Mouse (Mus musculus) thymus, postnatal 14 days (tissue): ENCODE measurements around the gene 2810004N23Rik.
"Not testable (repeated sequence)": the region's sequence is repeated elsewhere in the genome, so short reads cannot be mapped to it uniquely, and the experiment has no call there.

Source experiments
- DNase-seq: peaks from one replicate; pipeline ENCODE4 v3.0.0; 2021

The 2810004N23Rik gene

GRCm38 (mm10) chr8:124863729-124864128 is 809 bp upstream of the 2810004N23Rik start:
- peak; percentile 33 for DNase-seq

- DNase-seq, result no peak
Observed at GRCm38 (mm10) chr8:124863163-124863677, 300 bp upstream of the 2810004N23Rik start.

- DNase-seq, result no peak
Observed at GRCm38 (mm10) chr8:124860188-124860587, 2.7 kb downstream of the 2810004N23Rik start.

DNA sequence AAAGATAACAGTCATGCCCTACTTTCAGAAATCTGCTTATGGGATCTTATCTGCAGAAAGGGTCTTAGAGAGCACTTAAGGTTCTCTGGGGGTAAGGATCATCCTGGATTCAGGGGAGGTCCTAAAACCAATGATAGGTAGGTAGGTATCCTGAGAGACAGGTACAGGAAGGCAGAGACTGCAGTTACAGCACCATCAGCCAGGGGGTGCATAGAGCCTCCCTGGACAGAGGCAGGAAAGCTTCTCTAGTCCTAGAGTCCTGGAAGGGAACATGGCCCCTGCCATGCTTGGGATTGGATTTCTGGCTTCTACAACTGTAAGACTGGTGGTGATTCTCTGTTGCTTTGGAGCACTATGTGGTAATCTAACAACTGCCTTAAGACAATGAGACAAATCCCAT is 3.5 kb downstream of the 2810004N23Rik start:
- peak; percentile 56 for DNase-seq

DNA sequence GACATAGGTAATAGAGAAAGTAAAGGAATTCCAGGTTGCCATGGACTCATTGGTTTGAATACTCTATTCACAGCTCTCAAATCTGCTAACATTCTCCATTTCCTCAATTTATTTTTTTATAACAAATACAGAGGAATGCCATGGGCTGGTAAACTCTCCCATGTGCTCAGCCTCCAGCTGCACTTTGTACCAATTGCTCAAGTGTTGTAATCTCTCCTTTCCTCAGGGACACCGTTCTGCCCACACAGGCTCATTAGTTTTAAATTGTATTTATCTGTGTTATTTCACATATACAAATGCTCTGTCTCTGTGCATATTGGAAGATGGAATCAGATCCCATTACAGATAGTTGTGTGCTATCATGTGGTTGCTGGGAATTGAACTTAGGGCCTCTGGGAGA is 9.4 kb downstream of the 2810004N23Rik start:
- DNase-seq, result no peak

- no peak for DNase-seq
Observed at GRCm38 (mm10) chr8:124845573-124845972, 17.3 kb downstream of the 2810004N23Rik start.

DNA sequence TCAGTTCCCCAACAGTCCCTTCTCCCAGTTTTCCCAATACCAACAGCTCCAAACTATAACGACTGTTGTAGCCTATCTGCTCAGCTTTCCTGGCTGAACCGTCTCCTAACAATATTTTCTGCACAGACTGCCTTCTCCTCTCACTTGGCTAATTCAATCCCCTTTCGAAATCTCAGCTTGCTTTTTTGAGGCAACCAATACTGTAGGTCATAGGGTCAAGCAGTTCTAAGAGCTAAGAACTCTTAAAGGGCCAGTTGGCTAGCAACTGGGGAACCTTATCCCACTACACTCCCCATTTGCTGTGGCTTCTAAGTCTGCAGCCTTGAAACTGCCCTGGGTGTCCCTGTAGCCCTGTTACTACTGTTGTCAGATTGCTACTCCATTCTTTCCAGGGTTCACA is 17.8 kb downstream of the 2810004N23Rik start:
- DNase-seq, result no peak

GRCm38 (mm10) chr8:124842929-124843328 is 20.0 kb downstream of the 2810004N23Rik start:
- not testable (repeated sequence) for DNase-seq

- no peak for DNase-seq
Observed at GRCm38 (mm10) chr8:124841775-124842174, 21.1 kb downstream of the 2810004N23Rik start.

DNA sequence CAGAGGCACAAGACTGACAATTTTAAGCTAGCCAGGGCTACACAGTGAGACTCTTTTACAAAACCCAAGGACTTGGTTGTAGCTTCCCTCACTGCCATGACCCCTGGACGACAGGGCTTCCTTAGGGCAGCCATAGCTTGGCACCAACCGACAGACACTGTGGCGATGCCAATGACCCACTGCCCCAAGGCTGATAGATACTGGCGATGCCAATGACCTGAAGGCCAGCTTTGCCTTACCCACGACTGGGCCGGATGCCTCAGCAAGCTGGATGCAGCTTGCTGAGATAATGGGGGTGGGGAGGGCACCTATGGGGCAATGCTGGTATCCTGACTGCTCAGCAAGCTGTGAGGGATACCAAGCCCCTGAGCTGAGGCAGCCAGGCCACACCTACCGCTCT is 22.0 kb downstream of the 2810004N23Rik start:
- no peak for DNase-seq

DNA sequence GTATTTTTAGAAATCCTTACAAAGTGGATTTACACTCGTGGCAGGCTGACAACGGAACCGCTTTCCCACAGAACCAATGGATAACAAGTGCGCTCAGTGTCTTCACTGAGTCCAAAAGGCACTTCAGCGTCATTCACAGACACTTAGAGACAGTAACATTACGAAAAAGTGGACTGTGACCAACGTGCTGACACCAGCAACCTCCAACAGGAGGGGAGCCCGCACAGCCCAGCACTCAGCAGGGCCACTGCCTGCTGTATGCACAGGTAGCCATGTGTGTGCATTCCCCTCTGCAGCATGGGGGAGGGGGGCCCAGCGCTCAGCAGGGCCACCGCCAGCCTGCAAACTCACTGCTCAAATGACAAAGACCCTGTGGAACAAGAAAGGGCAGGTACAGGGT is 23.5 kb downstream of the 2810004N23Rik start:
- DNase-seq, result no peak

DNA sequence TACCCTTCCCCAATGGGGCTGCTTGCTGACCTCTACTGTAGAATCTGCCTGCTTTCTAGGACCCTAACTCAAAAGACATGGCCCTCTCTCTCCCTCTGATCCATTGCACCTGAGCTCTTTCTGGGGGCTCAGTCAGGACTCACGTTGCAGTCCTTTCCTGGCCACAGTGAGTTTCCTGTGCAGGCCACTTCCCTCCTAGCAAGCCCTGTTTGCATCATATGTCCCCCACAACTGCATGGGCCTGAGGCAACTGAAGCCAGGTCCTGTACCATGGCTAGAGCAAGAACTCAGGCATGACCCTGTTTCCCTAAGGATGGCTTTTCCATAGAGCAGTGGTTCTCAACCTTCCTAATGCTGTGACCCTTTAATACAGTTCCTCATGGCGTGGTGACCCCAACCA is 25.0 kb downstream of the 2810004N23Rik start:
- DNase-seq, result no peak

DNA sequence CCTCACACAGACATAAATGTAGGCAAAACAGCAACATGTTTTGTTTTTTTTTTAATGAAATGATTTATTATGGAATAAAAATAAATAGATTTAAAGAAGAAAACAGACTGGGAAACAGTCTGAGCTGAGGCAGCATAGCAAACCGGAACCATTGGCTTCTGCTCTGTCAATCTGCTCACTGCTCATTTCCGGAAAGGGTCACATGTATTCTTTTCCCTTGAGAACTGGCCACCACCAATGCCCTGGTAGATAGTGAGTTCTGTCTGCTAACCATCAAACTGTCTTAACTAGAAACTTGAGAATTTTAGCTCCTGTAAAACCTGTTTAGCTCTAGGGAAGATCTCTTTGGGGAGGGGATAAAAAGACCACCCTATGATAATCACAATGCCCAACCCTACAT is 26.0 kb downstream of the 2810004N23Rik start:
- DNase-seq, result no peak

DNA sequence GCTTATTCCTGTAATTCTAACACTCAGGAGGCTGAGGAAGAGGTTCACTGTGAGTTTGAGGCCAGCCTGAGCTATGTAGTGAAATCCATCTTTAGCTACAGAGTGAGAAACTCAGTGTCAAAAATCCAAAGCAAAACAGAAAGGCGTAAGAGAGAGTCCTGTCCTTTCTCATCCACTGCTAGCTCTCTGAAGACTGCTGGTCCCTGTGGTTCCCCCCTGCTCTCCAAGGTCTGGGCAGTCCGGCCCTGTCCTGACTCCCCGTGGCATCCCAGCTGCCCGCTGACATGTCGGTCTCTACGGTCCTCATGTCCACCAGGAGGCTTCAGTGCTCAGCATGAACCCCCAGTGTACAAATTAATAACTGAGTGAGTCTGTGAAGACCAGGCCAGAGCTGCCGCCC is 26.6 kb downstream of the 2810004N23Rik start:
- no peak for DNase-seq

- no peak for DNase-seq
Observed at GRCm38 (mm10) chr8:124835848-124836247, 27.1 kb downstream of the 2810004N23Rik start.

DNA sequence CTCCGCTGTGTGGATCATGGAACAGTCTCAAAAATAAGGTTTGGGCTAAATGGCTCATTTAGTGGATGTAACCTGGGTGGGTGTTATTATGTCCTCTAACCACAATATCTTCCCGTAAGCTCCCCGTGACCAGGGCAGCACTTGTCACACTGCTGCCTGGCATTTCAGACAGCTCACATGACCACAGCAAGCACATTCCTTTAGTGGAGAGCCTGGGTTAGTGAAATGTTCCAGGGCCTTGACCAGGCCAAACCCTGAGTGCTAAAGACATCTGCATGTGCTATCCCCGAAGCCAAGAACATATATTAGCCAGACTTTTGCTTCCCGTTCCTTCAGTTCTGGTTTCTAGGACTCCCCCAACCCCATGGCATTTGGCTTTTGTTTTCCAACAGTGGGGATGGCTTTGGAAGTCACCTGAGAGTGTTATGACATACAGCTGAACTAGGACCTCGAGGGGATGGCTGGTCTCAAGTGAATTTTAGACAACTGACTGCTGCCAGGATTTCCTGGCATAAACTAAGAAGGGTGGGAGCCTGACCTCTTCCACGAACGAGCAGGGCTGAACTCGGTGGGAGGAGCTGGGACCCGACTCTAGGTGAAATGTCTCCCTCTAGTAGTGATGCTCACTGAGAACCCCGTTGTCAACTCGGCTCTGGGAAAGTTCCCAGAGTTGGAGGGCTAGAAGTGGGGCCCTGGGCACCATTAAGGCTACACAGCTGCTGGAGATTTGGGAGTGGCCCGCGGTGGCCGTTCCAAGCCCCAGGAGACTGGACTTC is 29.3 kb downstream of the 2810004N23Rik start:
- DNase-seq, result no peak

- no peak for DNase-seq
Observed at GRCm38 (mm10) chr8:124831941-124832340, 31.0 kb downstream of the 2810004N23Rik start.

DNA sequence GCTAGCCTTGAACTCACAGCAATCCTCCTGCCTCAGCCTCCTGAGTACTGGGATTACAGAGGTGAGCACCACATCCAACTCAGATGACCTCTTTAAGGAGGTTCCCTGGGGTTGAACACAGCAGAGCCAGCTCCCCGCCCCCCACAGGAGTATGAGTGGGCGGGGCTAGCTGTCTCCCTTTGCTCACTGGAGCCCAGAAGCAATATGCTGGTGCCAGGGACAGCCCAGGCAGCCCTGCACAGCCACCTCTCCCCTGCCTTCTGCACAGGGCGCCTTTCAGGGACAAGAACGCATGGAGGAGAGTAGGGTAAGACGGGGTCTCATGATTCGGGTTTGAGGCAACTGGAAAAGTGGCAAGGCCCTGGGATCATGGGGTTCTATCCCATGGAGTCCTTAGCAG is 31.4 kb downstream of the 2810004N23Rik start:
- DNase-seq, result no peak

- no peak for DNase-seq
Observed at GRCm38 (mm10) chr8:124830050-124830449, 32.9 kb downstream of the 2810004N23Rik start.

- no peak for DNase-seq
Observed at GRCm38 (mm10) chr8:124828561-124829240, 34.2 kb downstream of the 2810004N23Rik start.

- DNase-seq, result peak; percentile 38
Observed at GRCm38 (mm10) chr8:124827387-124827786, 35.5 kb downstream of the 2810004N23Rik start.

GRCm38 (mm10) chr8:124826658-124827057 is 36.3 kb downstream of the 2810004N23Rik start:
- no peak for DNase-seq

DNA sequence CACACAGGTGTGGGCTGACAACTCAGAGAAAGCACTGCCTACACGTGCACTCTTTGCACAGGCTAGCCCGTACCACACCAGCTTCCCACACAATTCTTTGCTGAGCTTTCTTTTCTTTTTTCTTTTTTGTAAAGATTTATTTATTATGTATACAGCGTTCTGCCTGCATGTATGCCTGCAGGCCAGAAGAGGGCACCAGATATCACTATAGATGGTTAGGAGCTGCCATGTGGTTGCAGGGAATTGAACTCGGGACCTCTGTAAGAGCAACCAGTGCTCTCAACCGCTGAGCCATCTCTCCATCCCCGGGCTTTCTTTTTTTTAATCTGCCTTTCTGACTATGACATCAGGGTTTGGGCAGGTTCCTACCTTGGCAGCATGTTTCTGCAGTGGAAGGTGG is 39.4 kb downstream of the 2810004N23Rik start:
- DNase-seq, result no peak

DNA sequence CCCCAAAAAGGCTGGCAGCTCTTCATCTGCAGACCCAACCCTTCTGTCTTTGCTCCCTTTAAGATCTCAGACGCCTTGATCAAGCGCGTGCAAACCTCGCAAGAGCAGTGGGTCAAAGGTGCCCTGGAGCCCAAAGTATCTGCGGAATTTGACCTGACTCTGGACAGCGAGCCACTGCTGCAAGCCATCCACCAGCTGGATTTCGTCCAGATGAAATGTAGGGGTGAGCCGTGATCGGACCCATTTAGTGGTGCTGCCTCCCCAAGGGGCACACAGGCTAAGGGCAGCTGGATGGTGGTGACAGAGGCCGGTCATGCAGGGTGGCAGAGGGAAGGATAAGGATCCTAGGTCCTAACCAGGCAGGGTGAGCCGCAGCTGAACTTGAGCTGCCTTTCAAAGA is 42.8 kb downstream of the 2810004N23Rik start:
- no peak for DNase-seq
